8 mouse cellular contexts compared by ENCODE assay signal in the genomic region with DNA sequence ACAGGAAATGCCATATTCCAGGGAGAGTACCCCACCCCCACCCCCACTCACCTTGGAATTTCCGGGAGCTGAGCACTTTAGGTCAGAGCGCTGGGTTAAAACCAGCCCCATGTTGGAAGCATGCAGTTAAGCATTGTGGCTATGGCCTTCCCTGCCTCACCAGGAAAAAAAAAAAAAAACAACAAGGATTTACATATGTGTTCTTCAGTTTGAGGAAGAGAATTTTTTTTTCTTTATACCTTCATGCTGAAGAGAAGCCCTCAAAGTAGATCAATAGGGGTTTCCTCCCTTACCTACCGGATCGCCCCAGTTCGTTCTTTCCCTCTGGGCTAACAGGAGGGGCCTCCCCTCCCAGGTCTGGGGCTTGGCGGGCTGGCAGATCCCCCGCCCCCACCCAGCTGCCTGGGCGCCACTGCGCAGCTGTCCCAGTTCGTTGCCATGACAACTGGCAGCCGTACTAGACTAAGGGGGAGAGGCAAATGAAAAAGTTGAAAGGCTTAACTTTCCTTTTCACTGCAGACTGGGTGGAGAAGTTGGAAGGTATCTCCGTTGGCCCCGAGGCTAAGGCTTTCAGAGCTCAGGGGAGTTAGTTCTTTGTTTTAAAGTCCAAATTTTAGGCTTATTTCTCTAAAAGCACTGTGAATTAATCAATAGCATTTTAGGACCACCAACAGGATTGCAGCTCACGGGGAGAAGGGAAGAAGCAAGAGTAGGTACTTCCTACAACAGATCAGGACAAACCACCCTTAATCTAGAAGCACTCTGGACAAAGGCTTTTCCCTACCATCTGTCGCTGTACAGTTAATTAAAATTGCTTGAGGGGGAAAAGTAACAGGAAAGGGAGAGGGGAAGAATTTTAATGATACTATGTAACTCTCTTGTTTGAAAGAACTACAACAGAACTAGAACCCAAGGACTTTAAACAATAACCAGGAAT. TPM values are rescaled to one million over a fixed set of nuclear protein-coding genes. Genes with fewer than 3 reads are reported as not detected.
DNase-seq lines count a peak whose midpoint lies in the region; ATAC-seq lines count a peak whose summit lies in the region.

No protein-coding gene starts in this region.

- peak overlapping the region; percentile 39 for H3K4me3 ChIP-seq in hindbrain, embryonic 12.5 days

- H3K9me3 ChIP-seq in hindbrain, embryonic 12.5 days (replicated peaks): no peaks in the 10 kb centered on the region

- peaks cover 27% of the 10 kb centered on the region for H3K4me1 ChIP-seq in hindbrain, embryonic 12.5 days

- 0% methylated on average over 15 of the region's 15 CpGs for WGBS in hindbrain, embryonic 12.5 days

- peak overlapping the region; percentile 92 for H3K27ac ChIP-seq in hindbrain, embryonic 12.5 days

- peak; percentile 92 for DNase-seq in Muller cell, postnatal 12 days (ENCODE audit: inconsistent ontology term)
- DNase-seq in cerebellum, adult 9-11 months: peak; percentile 56
- DNase-seq in frontal cortex, postnatal 10 days (ENCODE audit: low spot score in 2 of 2): peak; percentile 87 to 90
- peak; percentile 88 to 92 for DNase-seq in layer of hippocampus, postnatal 14 days (ENCODE audit: low spot score in 2 of 2)
- DNase-seq in lung, postnatal 10 days: peak; percentile 94
- DNase-seq in ovary, postnatal 14 days (ENCODE audit: low spot score): peak; percentile 80
- DNase-seq in thymus, postnatal 10 days (ENCODE audit: low spot score in 2 of 2): peak; percentile 94 to 95

- ATAC-seq in hindbrain, embryonic 12.5 days (ENCODE audit: low FRiP score): peak; percentile 96

- H3K27me3 ChIP-seq in hindbrain, embryonic 12.5 days: no peaks in the 10 kb centered on the region

- H3K9ac ChIP-seq in hindbrain, embryonic 12.5 days: peak overlapping the region; percentile 47

- H3K4me2 ChIP-seq in hindbrain, embryonic 12.5 days (replicated peaks): peak overlapping the region; percentile 52

- H3K36me3 ChIP-seq in hindbrain, embryonic 12.5 days: peaks cover 26% of the 10 kb centered on the region

RNA-seq across cellular contexts. Expression of a gene that starts 24.4 kb away (rescaled TPM):
- polyA plus RNA-seq in hindbrain, embryonic 12.5 days (2016; fragmentation: Nextera tagmentation; extraction: Ambion mirVana): 188 and 190 TPM in 2 replicates
- total RNA-seq in layer of hippocampus, postnatal 14 days (2021): 100 to 1,000 TPM; 155 to 158 TPM

RNA-seq across cellular contexts. Expression of a gene that starts 25.0 kb away (rescaled TPM):
- polyA plus RNA-seq in hindbrain, embryonic 12.5 days (2016; fragmentation: Nextera tagmentation; extraction: Ambion mirVana): 1,137 and 1,149 TPM in 2 replicates
- total RNA-seq in layer of hippocampus, postnatal 14 days (2021): 100 to 1,000 TPM; 297 to 307 TPM

RNA-seq across cellular contexts. Expression of a gene that starts 43.0 kb away (rescaled TPM):
- 5.1 and 5.4 TPM in 2 replicates for polyA plus RNA-seq in hindbrain, embryonic 12.5 days (2016; fragmentation: Nextera tagmentation; extraction: Ambion mirVana)
- total RNA-seq in layer of hippocampus, postnatal 14 days (2021): not detected

RNA-seq across cellular contexts. Expression of a gene that starts 48.3 kb away (rescaled TPM):
- 31.3 and 34.4 TPM in 2 replicates for polyA plus RNA-seq in hindbrain, embryonic 12.5 days (2016; fragmentation: Nextera tagmentation; extraction: Ambion mirVana)
- total RNA-seq in layer of hippocampus, postnatal 14 days (2021): 10 to 100 TPM; 14.5 to 15.4 TPM

RNA-seq across cellular contexts. Expression of a gene that starts 57.3 kb away (rescaled TPM):
- 235 and 247 TPM in 2 replicates for polyA plus RNA-seq in hindbrain, embryonic 12.5 days (2016; fragmentation: Nextera tagmentation; extraction: Ambion mirVana)
- 100 to 1,000 TPM; 102 to 105 TPM for total RNA-seq in layer of hippocampus, postnatal 14 days (2021)

Comparison
In these comparisons a context has a peak if more than half of its experiments do, and no peak if none do; other contexts are left out.
1. Peak in every context shown above with its lines: DNase-seq, ATAC-seq, H3K4me3 ChIP-seq and H3K27ac ChIP-seq.